Mouse (Mus musculus) heart, postnatal 25 days (tissue): ENCODE measurements around the gene Pik3r2. TPM values are rescaled to one million over a fixed set of nuclear protein-coding genes. Genes with fewer than 3 reads are reported as not detected.

Experiments used
- DNase-seq: peaks from one replicate; pipeline ENCODE4 v3.0.0; 2022; ENCODE audit warnings: low spot score
- intact Hi-C: fragments of 180-260 bp; cut with DNase I; formaldehyde crosslinking; loops from one replicate; pipeline ENCODE4 v1.15.1; 2025
- total RNA-seq, 2 experiments: library from RNA; stranded (reverse); gene quantifications; 2 replicates each; pipeline ENCODE4 v1.2.3; 2021

The Pik3r2 gene
- total RNA-seq, 2 experiments from 2014 or later = 21.8 to 25.5 TPM

DNA sequence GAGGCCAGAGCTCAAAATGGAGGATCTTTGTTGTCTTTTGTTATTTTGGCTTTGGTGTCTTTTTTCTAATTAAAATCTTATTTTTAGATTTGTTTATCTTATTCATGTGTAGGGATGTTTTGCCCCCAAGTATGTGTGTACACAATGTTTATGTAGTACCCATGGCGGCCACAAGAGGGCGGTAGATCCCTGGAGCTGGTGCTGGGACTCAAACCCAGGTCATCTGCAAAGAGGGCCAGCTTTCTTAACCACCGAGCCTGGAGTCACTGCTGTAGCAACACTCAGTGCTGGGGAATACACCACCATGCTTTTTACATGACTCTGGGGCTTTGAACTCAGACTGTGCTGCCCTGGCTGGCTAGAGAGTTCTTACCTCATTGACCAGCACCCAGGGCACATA lies 13.2 kb downstream of the Pik3r2 start:
- intact Hi-C loops = loop anchor here (10.0 kb wide), 1 partner anchor 229 kb away; the partner anchor contains the start of gene Ell
- DNase-seq = no peak

DNA sequence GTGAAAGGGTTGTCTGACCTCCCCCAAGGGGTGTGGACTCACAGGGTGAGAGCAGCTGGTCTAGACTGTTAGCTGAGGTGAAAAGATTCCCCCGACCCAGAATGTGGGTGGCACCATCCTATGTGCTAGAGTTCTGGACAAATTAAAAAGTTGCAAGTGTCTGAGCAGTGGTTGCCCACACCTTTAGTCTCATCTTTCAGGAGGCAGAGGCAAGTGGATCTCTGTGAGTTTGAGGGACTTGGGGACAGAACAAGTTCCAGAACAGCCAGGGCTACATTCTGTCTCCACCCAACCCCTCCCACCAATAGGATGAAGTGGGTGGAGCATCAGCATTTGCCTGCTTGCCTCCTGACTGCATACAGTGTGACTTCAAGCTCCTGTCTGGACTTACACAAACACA lies 14.4 kb downstream of the Pik3r2 start:
- intact Hi-C loops = loop anchor here (10.0 kb wide), 1 partner anchor 227 kb away; the partner anchor contains the start of gene Ell
- DNase-seq = no peak

DNA sequence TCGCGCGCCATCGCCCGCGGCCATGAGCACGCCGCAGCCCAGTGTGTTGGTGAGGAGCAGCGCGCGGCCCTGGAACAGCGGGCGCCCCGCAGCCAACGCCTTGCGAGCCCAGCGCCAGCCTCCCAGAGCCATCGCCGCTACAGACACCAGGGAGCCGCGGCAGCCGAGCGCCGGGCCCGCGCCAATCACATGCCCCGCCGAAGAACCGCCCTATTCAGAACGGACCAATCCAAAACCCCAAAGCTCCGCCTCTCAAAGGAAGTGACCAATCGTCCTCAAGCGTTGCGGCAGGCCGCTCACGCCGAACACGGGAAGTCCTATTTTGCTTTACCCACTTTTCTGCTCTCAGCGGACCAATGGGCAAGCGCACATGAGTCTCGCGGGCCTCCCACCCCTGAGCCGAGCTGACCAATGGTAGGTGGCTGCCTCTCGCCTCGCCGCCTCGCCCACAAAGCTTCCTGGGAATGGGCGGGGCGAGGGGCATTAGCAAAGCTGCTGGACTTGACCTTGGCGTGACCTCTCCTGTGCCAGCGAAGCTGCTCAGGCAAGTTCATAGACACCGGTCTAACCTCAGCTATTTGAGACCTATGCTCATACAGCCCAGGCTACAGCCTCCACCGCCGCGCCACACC lies 15.6 kb downstream of the Pik3r2 start, which contains the start of gene Mpv17l2:
TSS of gene Mpv17l2 (minus strand) at position 172 of the 632 bp plus-strand sequence.
- intact Hi-C loops = loop anchor here (10.0 kb wide), 1 partner anchor 226 kb away; the partner anchor contains the start of gene Ell
- peak; percentile 96 for DNase-seq

DNA sequence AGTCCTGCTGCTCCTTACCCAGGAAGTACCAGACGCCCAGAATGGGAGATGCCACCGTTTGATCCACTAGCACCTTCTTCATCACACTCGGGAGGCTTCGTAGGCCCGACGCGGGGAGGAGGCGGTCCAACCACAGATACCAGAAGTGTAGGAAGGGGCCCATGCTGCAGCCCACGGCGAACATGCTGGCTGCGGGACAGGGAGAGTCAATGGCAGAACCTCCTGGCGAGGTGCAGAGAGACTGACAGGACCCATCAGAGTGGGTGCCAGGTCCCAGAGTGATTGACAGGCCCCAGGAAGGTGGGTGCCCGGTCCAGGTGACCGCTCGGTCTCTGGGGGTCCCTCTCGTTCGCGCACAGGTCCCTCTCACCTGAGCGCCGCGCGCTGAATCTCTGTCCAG lies 16.2 kb downstream of the Pik3r2 start:
- DNase-seq = no peak
- intact Hi-C loops = loop anchor here (10.0 kb wide), 1 partner anchor 226 kb away; the partner anchor contains the start of gene Ell

DNA sequence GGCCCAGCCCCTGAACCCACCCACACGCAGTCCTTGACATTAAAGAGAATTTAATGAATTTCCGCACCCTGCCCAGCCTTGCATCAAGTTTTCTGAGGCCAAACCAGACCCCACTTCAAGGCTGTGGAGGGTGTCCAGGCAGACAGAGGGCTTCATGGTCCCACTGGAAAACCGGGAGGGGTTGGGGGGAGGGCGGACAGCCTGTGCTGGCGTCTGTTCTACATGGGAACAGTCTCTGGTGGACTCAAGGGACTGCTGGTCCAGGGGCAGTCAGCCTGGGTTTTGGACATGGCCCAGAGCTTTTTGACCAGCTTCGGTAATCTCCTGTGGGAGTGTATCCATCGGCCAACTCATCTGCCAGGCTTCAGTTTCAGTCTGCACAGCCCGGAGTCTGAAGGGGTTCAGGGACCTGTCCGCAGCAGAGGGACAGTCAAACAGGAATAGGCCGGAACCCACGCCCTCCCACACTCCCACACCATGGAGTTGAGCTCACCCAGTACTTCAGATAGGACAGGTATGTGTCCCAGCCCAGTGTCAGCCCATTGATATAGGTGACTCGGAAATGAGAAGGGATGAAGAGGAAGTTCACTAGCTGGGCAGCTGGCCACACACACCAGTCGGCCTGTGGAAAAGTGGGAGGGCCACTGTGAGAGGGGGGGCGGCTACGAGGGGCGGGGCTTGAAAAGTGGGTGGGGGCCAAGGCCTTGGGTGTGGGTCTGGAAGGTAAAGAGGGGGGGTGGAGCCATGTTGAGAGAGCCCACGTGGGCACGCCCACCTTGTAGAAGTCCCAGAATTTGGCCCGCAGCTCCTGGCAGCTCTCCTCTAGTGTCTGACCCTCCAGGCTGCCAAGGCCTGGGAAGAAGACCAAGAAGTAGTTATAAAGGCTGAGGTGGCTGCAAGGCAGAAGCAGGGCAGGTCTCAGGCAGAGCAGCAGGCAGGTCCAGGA lies 17.6 kb downstream of the Pik3r2 start:
- no peak for DNase-seq

DNA sequence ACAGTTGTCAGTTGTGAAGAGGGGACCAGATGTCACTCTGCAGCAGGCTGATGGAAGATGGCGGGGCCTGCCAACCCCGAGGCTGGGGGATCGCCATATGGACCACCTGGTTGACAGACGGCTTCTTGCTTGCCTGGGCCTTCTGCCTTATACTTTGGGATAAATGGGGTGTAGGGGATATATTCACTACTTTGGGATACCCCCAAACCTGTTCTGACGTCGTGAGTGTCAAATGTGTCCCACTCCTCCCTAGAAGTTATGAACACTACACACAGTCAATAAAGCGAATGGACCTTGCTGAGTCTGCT lies 18.3 kb downstream of the Pik3r2 start:
- intact Hi-C loops = loop anchor here (5.0 kb wide), 1 partner anchor 146 kb away; no protein-coding TSS in a partner anchor
- DNase-seq = no peak

More for the DNA sequence above, 17.6 kb downstream of the Pik3r2 start:
- intact Hi-C loops = loop anchor here (5.0 kb wide), 1 partner anchor 147 kb away; no protein-coding TSS in a partner anchor

DNA sequence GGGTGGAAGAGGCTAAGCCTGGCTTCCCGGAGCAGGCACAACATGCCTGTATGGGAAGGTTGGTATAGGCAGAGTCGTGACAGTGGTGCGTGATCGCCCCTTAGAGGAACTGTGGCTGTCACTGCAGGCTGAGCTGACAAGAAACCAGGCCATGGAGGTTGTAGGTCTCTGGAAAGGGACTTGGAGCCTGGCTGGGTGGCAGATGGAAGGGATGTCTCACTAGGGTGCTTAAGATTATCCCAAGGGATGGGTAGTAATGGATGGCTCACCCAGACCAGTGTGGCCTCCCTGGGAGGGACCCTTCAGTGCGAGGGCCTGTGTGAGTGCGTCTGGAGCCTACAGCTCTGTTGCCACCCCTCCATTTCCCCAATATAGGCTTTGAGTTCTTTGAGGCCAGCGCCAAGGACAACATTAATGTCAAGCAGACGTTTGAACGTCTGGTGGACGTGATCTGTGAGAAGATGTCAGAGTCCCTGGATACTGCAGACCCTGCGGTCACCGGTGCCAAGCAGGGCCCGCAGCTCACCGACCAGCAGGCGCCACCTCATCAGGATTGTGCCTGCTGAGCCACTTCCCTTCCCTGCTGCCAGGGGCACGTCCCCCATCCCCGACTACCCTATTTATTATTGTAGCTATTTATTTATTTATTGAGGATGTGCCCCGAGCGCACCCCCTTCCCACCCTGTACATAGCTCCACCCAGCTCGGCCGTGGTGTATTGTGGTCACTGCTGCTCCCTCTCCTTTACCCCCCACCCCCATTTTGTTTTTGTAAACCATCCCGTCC lies 18.8 kb downstream of the Pik3r2 start:
- intact Hi-C loops = loop anchor here (5.0 kb wide), 1 partner anchor 145 kb away; no protein-coding TSS in a partner anchor
- no peak for DNase-seq

DNA sequence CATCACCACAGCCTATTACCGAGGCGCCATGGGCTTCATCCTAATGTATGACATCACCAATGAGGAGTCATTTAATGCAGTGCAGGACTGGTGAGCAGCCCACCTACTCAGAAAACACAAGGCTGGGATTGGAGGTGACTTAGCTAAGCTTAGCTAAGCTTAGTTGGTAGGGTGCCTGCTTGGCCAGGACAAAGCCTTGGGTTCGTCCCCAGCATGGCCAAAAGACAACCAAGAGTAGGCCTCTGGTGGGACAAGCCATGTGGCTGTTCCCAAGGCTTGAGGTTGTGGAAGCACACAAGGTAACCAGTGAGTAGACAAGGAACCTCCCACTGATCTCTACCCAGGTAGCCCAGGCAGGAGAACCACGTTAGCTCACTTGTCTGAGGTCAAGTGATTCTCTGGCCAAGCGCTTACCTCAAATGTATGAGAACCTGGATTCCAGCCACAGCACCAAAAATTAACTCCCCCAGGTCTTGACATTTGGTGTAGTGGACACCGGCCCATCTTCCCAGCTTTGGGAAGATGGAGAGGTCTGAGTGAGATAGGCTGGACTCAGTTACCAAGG lies 20.0 kb downstream of the Pik3r2 start:
- intact Hi-C loops = loop anchor here (5.0 kb wide), 1 partner anchor 144 kb away; no protein-coding TSS in a partner anchor
- no peak for DNase-seq

DNA sequence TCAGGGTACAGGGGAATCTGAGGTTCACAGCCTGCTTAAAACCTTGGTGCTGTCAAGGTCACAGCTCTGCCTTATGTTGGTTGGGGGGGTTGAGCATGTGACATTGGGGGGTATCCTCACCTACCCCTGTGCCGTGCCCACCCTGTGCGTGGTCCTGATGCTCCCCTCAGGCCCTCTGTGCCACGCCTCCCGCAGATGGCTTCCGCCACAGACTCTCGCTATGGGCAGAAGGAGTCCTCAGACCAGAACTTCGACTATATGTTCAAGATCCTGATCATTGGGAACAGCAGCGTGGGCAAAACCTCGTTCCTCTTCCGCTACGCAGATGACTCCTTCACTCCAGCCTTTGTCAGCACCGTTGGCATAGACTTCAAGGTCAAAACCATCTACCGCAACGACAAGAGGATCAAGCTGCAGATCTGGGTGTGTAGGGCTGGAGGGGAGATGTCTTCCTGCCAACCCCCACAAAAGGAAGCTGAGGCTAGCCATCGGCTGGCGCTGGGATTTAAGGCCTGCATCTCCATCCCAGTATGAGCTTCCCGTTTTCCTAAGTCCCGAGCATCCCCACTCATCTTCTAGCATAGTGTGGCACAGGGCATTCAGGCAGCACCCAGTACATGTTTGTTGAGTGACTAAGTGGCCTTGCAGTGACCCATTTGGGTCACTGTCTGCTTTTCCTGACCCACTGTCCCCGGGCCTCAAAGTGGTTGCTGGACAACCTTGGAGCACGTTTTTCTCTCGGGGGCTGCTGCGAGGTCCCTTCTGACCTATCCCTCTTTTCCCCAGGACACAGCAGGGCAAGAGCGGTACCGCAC lies 20.6 kb downstream of the Pik3r2 start:
- intact Hi-C loops = loop anchor here (5.0 kb wide), 1 partner anchor 144 kb away; no protein-coding TSS in a partner anchor
- DNase-seq = no peak

DNA sequence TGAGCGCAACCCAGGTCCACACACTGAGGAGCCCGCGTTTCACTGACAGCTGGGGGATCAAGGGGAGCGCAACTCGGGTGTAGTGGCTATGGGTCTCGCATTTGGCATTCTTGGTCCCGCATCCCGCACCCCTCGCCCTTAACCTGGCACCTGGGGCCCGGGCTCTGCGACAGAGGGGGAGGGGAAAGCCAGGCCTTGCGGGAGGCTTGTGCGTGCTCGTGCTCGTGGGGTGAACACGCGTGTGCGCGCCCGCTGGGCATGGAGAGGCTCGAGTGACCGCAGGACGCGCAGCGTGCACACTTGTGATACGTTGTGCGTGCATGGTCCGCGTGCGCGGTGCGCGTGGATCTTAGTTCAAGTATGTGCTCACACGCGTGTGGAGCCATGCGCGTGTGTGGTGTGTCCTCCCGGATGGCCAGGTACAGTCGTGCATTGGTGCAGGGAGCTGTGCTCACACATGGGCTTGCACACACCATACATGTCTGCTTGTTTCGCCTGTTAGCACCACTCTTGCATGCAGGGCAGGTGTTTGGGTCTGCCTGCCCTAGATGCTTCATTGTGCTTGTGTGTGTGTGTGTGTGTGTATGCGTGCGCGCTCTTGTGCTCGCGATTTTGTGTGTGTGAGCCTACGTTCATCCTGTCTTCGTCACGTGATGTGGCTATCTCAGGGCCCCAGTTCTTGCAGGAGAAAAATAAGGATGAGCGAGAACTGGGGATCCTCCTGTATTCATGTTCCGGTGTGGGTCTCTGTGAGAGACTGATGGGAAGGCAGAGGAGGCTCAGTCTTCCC lies 21.4 kb downstream of the Pik3r2 start:
- intact Hi-C loops = loop anchor here (5.0 kb wide), 1 partner anchor 143 kb away; no protein-coding TSS in a partner anchor
- DNase-seq = no peak

DNA sequence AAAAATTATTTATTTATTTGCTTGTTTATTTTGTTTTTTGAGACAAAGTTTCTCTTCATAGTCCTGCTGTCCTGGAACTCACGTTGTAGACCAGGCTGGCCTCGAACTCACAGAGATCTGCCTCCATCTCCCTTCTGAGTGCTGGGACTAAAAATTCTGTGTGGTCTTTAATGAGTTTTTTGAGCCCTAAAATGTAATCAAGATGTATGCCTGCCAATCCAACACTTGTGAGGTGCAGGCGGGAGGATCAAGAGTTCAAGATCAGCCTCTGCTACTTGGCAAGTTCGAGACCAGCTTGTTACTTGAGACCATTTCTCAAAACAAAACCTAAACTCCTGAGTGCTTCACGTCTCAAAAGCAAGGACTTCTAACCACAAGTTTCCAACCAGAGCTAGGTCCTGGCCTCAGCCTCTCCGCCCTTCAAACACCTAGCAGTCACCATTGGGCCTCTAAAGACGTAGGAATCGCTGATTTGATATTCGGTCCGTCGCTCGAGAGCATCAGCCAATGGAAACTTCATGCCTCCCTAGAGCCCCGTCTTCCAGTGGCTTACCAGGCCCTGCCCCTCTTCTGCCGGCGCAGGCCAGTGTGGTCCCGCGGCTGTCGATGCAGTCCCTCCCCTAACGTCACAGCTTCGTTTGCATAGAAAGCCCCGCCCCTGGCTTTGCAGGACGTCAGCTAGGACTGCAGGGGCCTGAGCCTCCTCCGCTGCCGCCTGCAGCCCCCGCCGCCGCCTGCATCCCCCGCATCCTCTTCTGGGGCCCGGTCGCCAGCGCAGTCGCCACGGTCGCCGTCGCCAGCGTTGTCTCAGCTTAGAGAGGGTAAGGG lies 22.3 kb downstream of the Pik3r2 start, which contains the start of gene Rab3a:
TSS of gene Rab3a (plus strand) at position 637 of the 828 bp plus-strand sequence.
- intact Hi-C loops = no loop called here
- peak; percentile 98 for DNase-seq

DNA sequence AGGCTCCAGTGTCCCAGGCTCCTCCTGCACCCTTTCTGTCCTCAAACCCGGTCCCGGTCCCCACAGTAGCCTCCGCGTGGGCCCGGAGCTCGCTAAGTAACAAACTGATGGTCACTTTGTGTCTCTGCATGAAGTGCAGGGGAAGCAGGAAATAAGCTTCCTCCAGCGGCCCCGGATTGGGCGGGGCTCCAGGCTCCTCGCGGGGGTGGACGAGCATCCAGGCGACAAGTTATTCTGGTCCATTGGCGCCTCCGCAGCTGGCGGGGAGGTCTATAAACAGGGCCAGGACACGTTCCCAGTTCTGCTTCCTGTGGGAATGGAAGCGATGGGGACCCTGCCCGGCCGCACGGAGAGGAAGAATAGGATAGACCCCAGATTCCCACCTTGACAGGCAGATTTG lies 23.4 kb downstream of the Pik3r2 start:
- intact Hi-C loops = no loop called here
- peak; percentile 93 for DNase-seq

DNA sequence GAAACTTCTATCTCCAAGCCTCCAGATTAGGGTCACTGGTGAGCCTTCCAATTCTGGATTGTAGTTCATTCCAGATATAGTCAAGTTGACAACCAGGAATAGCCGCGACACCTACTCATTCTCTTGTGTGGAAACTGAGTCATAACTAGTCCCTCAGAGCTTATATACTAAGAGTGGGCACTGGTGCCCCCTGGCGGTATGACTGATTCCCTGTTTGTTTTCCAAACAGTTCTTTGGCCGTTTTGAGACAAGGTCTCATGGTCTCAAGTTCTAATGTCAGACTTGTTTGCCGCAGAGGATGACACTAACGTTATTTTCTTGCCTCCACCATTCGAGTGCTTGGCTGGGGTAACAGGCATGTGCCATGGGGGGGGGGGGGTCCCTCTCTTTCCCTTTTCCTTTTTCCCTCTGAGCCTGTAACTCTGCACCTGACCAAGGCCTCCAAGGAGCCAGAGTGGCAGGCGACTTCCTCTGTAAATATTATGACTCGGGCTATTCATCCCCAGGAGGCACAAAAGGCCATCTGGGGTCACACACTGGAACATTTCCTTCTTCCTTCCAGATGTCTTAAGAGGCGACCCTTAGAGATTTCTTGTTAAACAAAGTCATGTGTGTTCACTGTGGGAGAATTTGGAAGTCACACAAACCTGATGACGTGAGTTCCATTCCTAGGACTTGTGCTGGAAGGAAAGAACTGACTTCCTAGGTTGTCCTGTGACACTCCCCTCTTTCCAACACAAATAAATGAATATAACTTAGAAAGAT lies 24.3 kb downstream of the Pik3r2 start:
- intact Hi-C loops = loop anchor here (1.0 kb wide), 1 partner anchor 31 kb away; no protein-coding TSS in a partner anchor

DNA sequence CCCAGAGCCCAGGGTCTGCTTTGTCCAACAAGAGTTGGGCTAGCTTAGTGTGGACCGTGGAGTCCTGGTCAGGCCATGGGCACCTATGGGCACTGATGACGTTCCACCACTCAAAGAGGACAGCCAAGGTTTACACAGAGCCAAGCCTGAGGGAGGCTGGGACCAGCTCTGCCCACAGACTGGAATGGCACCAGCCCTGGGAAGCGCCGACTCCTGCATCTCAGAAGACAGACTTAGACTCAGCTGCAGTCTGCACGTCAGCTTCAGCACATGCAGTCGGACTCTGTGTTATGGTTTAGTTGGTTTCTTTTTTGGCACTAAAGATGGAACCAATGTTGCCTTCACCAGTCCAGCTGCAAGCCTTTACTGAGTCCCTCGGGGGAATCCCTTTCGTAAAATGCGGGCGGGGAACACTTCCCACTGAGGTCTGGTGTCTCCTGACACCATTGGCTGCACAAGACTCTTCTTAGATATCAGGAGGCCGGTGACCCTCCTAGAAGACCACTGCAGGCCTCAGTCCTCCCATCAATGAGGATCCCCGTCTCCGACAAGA lies 26.3 kb downstream of the Pik3r2 start:
- peak; percentile 16 for DNase-seq
- intact Hi-C loops = no loop called here

More for the DNA sequence above, 24.3 kb downstream of the Pik3r2 start:
- DNase-seq = peak; percentile 79

DNA sequence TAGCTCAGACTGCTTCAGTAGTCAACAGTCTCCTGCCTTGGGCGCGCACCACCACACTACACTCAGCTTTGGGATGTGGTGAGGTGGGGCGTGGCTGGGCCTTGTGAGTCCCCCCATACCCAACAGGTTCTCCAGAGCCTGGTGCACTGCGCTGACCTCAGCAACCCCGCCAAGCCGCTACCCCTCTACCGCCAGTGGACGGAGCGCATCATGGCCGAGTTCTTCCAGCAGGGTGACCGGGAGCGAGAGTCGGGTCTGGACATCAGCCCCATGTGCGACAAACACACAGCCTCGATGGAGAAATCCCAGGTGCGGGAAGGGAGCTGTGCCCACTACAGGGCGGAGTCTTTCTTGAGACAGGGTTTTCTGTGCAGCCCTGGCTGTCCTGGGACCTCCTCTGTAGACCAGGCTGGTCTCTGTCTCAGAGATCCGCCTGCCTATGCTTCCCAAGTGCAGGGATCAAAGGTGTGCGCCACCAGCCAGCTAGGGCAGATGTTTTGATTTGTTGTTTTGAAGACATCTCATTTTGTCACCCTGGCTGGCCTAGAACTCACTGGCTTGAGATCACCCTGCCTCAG lies 27.3 kb downstream of the Pik3r2 start:
- DNase-seq = no peak
- intact Hi-C loops = no loop called here
